Mouse (Mus musculus): Measurements from ENCODE around the gene Myo9b. TPM values are rescaled to one million over a fixed set of nuclear protein-coding genes. Genes with fewer than 3 reads are reported as not detected.
A peak's percentile ranks its signal among the peaks of the same experiment; 100 is the strongest.

The Myo9b gene
- polyA plus RNA-seq, 1 experiment from 2014 or later = 23.0 TPM

- peaks cover 10% of the 10 kb centered on the region; the same call in 1 of the 2 replicates for H3K36me3 ChIP-seq (ENCODE audit: control insufficient read depth, insufficient read depth, low read length)
- DNase-seq (ENCODE audit: low spot score) (peak; percentile 89), ATAC-seq (ENCODE audit: insufficient number of reproducible peaks, low FRiP score, low TSS enrichment, low read depth) (peak; percentile 70)
- H3K4me3 ChIP-seq (ENCODE audit: low read depth, low read length) = peak overlapping the region; percentile 81
- H3K9ac ChIP-seq (ENCODE audit: low read length) = peak overlapping the region; percentile 69
- H3K27me3 ChIP-seq (ENCODE audit: control insufficient read depth, insufficient read depth, low read length) = no peaks in the 10 kb centered on the region
- H3K4me1 ChIP-seq (ENCODE audit: control insufficient read depth, insufficient read depth, low read length) = peaks cover 4% of the 10 kb centered on the region; the same call in 1 of the 2 replicates
- peak overlapping the region; percentile 44 for H3K27ac ChIP-seq (replicated peaks; ENCODE audit: low read depth, low read length)
- no peaks in the 10 kb centered on the region for H3K9me3 ChIP-seq (ENCODE audit: control insufficient read depth, low read length)
- under 1% methylated on average over 55 of the region's 55 CpGs for WGBS
- H3K4me2 ChIP-seq (ENCODE audit: low read depth, severe bottlenecking) = peak overlapping the region; percentile 93
Observed at GRCm38 (mm10) chr8:71406099-71407015, 133.8 kb downstream of the Myo9b start.

GRCm38 (mm10) chr8:71407441-71407840 lies 134.9 kb downstream of the Myo9b start:
- H3K9ac ChIP-seq (ENCODE audit: low read length) = 0 out of 2 replicates have a peak overlapping the region, but pooled peaks have one; percentile 7
- H3K27ac ChIP-seq (replicated peaks; ENCODE audit: low read depth, low read length) = no peak overlapping the region
- ATAC-seq (ENCODE audit: insufficient number of reproducible peaks, low FRiP score, low TSS enrichment, low read depth) (no peak), DNase-seq (ENCODE audit: low spot score) (peak; percentile 21)
- no peak overlapping the region for H3K4me2 ChIP-seq (ENCODE audit: low read depth, severe bottlenecking)
- no peaks in the 10 kb centered on the region for H3K9me3 ChIP-seq (ENCODE audit: control insufficient read depth, low read length)
- H3K4me1 ChIP-seq (ENCODE audit: control insufficient read depth, insufficient read depth, low read length) = peaks cover 4% of the 10 kb centered on the region; the same call in 1 of the 2 replicates
- peaks cover 10% of the 10 kb centered on the region; the same call in 1 of the 2 replicates for H3K36me3 ChIP-seq (ENCODE audit: control insufficient read depth, insufficient read depth, low read length)
- H3K4me3 ChIP-seq (ENCODE audit: low read depth, low read length) = no peak overlapping the region; the same call in 1 of the 2 replicates
- H3K27me3 ChIP-seq (ENCODE audit: control insufficient read depth, insufficient read depth, low read length) = no peaks in the 10 kb centered on the region
- 94% methylated on average over 14 of the region's 14 CpGs for WGBS

- Histone ChIP-seq H3K4me1 (ENCODE audit: control insufficient read depth, insufficient read depth, low read length) (peaks cover 4% of the 10 kb centered on the region; the same call in 1 of the 2 replicates), H3K4me2 (ENCODE audit: low read depth, severe bottlenecking) (no peak overlapping the region), H3K4me3 (ENCODE audit: low read depth, low read length) (no peak overlapping the region), H3K9me3 (ENCODE audit: control insufficient read depth, low read length) (no peaks in the 10 kb centered on the region), H3K27me3 (ENCODE audit: control insufficient read depth, insufficient read depth, low read length) (no peaks in the 10 kb centered on the region), H3K27ac (replicated peaks; ENCODE audit: low read depth, low read length) (no peak overlapping the region), H3K9ac (ENCODE audit: low read length) (no peak overlapping the region), H3K36me3 (ENCODE audit: control insufficient read depth, insufficient read depth, low read length) (peaks cover 10% of the 10 kb centered on the region; the same call in 1 of the 2 replicates)
- no peak for DNase-seq (ENCODE audit: low spot score)
- no peak for ATAC-seq (ENCODE audit: insufficient number of reproducible peaks, low FRiP score, low TSS enrichment, low read depth)
- WGBS = 94% methylated on average over 4 of the region's 4 CpGs
Observed at GRCm38 (mm10) chr8:71408231-71408630, 135.7 kb downstream of the Myo9b start.

Other genes starting within 250 kb of the Myo9b start
- 66.8 and 70.3 TPM in 2 replicates for gene Haus8, start 220 bp downstream of the Myo9b start, polyA plus RNA-seq (2014; fragmentation: Nextera tagmentation; extraction: Ambion mirVana)
- gene Use1, start 94.1 kb downstream of the Myo9b start, polyA plus RNA-seq (2014; fragmentation: Nextera tagmentation; extraction: Ambion mirVana) = 92.1 and 95.3 TPM in 2 replicates
- gene Ocel1, start 98.6 kb downstream of the Myo9b start, polyA plus RNA-seq (2014; fragmentation: Nextera tagmentation; extraction: Ambion mirVana) = 2.7 and 3.1 TPM in 2 replicates
- 68.9 and 78.6 TPM in 2 replicates for gene Nr2f6, start 109.2 kb downstream of the Myo9b start, polyA plus RNA-seq (2014; fragmentation: Nextera tagmentation; extraction: Ambion mirVana)
- 3.4 and 4.1 TPM in 2 replicates for gene Ushbp1, start 123.1 kb downstream of the Myo9b start, polyA plus RNA-seq (2014; fragmentation: Nextera tagmentation; extraction: Ambion mirVana)
- gene Babam1, start 124.1 kb downstream of the Myo9b start, polyA plus RNA-seq (2014; fragmentation: Nextera tagmentation; extraction: Ambion mirVana) = 109 and 119 TPM in 2 replicates
- 21.5 and 23.9 TPM in 2 replicates for gene Ankle1, start 133.3 kb downstream of the Myo9b start, polyA plus RNA-seq (2014; fragmentation: Nextera tagmentation; extraction: Ambion mirVana)
- 38.7 and 43.4 TPM in 2 replicates for gene Abhd8, start 190.9 kb downstream of the Myo9b start, polyA plus RNA-seq (2014; fragmentation: Nextera tagmentation; extraction: Ambion mirVana)
- 216 and 231 TPM in 2 replicates for gene Mrpl34, start 192.2 kb downstream of the Myo9b start, polyA plus RNA-seq (2014; fragmentation: Nextera tagmentation; extraction: Ambion mirVana)
- 115 TPM in 2 replicates for gene Dda1, start 196.5 kb downstream of the Myo9b start, polyA plus RNA-seq (2014; fragmentation: Nextera tagmentation; extraction: Ambion mirVana)
- 3.0 and 4.2 TPM in 2 replicates for gene Ano8, start 213.2 kb downstream of the Myo9b start, polyA plus RNA-seq (2014; fragmentation: Nextera tagmentation; extraction: Ambion mirVana)
- gene Gtpbp3, start 215.4 kb downstream of the Myo9b start, polyA plus RNA-seq (2014; fragmentation: Nextera tagmentation; extraction: Ambion mirVana) = 8.3 and 8.7 TPM in 2 replicates
- gene Plvap, start 239.0 kb downstream of the Myo9b start, polyA plus RNA-seq (2014; fragmentation: Nextera tagmentation; extraction: Ambion mirVana) = 57.9 and 58.2 TPM in 2 replicates

Data from limb, embryonic 11.5 days (tissue).